Mouse (Mus musculus) bone marrow, adult 2 months (tissue): ENCODE data around the gene Dnah12.

Source experiments
- CTCF ChIP-seq: fragments of 200-500 bp; IDR thresholded peaks from 2 replicates; pipeline ENCODE4 v1.5.1; 2011; ENCODE audit warnings: low read length, control low read depth; ENCODE audit not compliant: control insufficient read depth, insufficient read depth
- POLR2A ChIP-seq: fragments of 200-500 bp; IDR thresholded peaks from 2 replicates; pipeline ENCODE4 v1.6.1; 2011; ENCODE audit warnings: low read depth, mild to moderate bottlenecking, control low read depth, low read length, borderline replicate concordance; ENCODE audit not compliant: control insufficient read depth

DNA sequence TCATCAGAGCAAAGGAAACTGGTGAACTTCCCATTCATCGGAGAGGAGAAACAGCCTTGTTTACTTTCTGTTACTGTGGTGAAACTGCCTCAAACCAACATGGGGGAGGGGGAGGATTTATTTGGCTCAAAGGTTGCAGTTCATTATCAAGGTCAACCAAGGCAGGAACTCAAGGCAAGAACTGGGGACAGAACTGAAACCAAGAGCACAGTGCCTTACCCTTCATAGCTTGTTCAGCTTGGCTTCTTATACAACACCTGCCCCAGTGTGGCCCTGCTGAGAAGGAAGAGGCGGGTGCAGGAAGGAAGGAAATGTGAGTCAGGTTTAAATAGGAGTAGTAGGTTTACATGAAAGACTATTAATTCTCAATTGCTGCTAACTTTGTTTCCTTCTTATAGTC, 165.3 kb downstream of the Dnah12 start:
- no peak for TF ChIP-seq CTCF
- TF ChIP-seq POLR2A, result no peak
